Comparison of ENCODE assay signal across 27 mouse cellular contexts in genomic region chr9:121675556-121675955, GRCm38 (mm10). TPM values are rescaled to one million over a fixed set of nuclear protein-coding genes. Genes with fewer than 3 reads are reported as not detected.
DNase-seq lines count a peak whose midpoint lies in the region; ATAC-seq and TF ChIP-seq lines count a peak whose summit lies in the region.
"Had no signal": no experiment of that assay in that cellular context is flagged by ENCODE, and none has a peak within 500 bp of the region (broad histone marks: within the 10 kb centered on the region; RNA-seq: fewer than 3 reads in every experiment).

No protein-coding gene starts in this region.

- no peak overlapping the region for H3K9ac ChIP-seq in liver, adult 2 months (ENCODE audit: low read depth, low read length)
- H3K9ac ChIP-seq: embryonic facial prominence, embryonic 15.5 days; forebrain, embryonic 15.5 days; heart, embryonic 12.5 days; hindbrain, embryonic 13.5 days; limb, embryonic 13.5 days; liver, embryonic 15.5 days; midbrain, embryonic 13.5 days; neural tube, embryonic 12.5 days had no signal

- H3K27ac ChIP-seq in liver, adult 2 months (replicated peaks; ENCODE audit: insufficient read depth, low read depth, low read length) = 0 out of 2 replicates have a peak overlapping the region, but pooled peaks have one; percentile 12
- peak overlapping the region; percentile 70 for H3K27ac ChIP-seq in bone marrow, adult 2 months (ENCODE audit: control insufficient read depth, insufficient read depth, low read depth, low read length, poor library complexity)
- H3K27ac ChIP-seq: embryonic facial prominence, embryonic 15.5 days; forebrain, embryonic 15.5 days; hindbrain, embryonic 13.5 days; limb, embryonic 13.5 days; midbrain, embryonic 13.5 days; neural tube, embryonic 12.5 days had no signal

- no peak for TF ChIP-seq CTCF in liver, adult 2 months (IDR thresholded peaks at IDR 0.05; ENCODE audit: low read depth, low read length)
- TF ChIP-seq CTCF in bone marrow, adult 2 months (IDR thresholded peaks at IDR 0.05; ENCODE audit: control insufficient read depth, insufficient read depth, low read length) = no peak

- no peak for ATAC-seq in erythroid progenitor cell, adult 5-6 weeks (replicated peaks; ENCODE audit: low FRiP score, poor library complexity, severe bottlenecking)
- ATAC-seq: forebrain, embryonic 15.5 days; midbrain, embryonic 13.5 days had no signal

- H3K79me2 ChIP-seq in liver, adult 2 months (ENCODE audit: control insufficient read depth, insufficient read depth, low read length) = no peaks in the 10 kb centered on the region

- no peak for TF ChIP-seq POLR2A in liver, adult 2 months (IDR thresholded peaks at IDR 0.05; ENCODE audit: extremely low read depth, insufficient read depth, low read length)
- no peak for TF ChIP-seq POLR2A in bone marrow, adult 2 months (IDR thresholded peaks at IDR 0.05; ENCODE audit: borderline replicate concordance, control insufficient read depth, low read depth, low read length)

- 92% methylated on average over 2 of the region's 2 CpGs for WGBS in liver, adult 2 months
- WGBS in bone marrow, adult 2 months = 47% methylated on average over 2 of the region's 2 CpGs

- no peaks in the 10 kb centered on the region for H3K27me3 ChIP-seq in liver, adult 2 months (ENCODE audit: control insufficient read depth, insufficient read depth, low read length)

- H3K36me3 ChIP-seq in liver, adult 2 months (ENCODE audit: control insufficient read depth, insufficient read depth, low read length) = no peaks in the 10 kb centered on the region
- H3K36me3 ChIP-seq: embryonic facial prominence, embryonic 15.5 days; forebrain, embryonic 15.5 days; heart, embryonic 12.5 days; hindbrain, embryonic 13.5 days; limb, embryonic 13.5 days; liver, embryonic 15.5 days; midbrain, embryonic 13.5 days; neural tube, embryonic 12.5 days had no signal

- no peaks in the 10 kb centered on the region; the same call in 1 of the 2 replicates for H3K4me1 ChIP-seq in liver, adult 2 months (ENCODE audit: control insufficient read depth, insufficient read depth, low read length)
- peaks cover 17% of the 10 kb centered on the region for H3K4me1 ChIP-seq in bone marrow, adult 2 months (ENCODE audit: control insufficient read depth, insufficient read depth, low read length)

- no peak for DNase-seq in liver, adult 2 months (ENCODE audit: extremely low read depth, low read depth, low spot score)
- no peak for DNase-seq in liver
- DNase-seq in thymus, postnatal 25 days = peak; percentile 26
- DNase-seq in thymus, postnatal 14 days = no peak
- no peak for DNase-seq in left cerebral cortex, adult 11 months (ENCODE audit: low spot score)
- DNase-seq: adrenal gland, postnatal 10 days; cerebellum, adult 8-10 months; gastrocnemius, postnatal 10 days; heart, postnatal 10 days; kidney, adult 18-20 months; kidney, postnatal 4 days; right cerebral cortex, postnatal 14 days had no signal

- no peak overlapping the region for H3K4me3 ChIP-seq in liver, adult 2 months (ENCODE audit: insufficient read depth, low read depth, low read length)
- peak overlapping the region; percentile 48 for H3K4me3 ChIP-seq in bone marrow, adult 2 months (replicated peaks; ENCODE audit: control insufficient read depth, low read depth, low read length)
- H3K4me3 ChIP-seq: embryonic facial prominence, embryonic 15.5 days; forebrain, embryonic 15.5 days; heart, embryonic 12.5 days; hindbrain, embryonic 13.5 days; limb, embryonic 13.5 days; midbrain, embryonic 13.5 days; neural tube, embryonic 12.5 days had no signal

RNA-seq across cellular contexts. Expression of gene Sec22c, which starts 29.7 kb away (rescaled TPM):
- total RNA-seq in liver, adult 2 months (2014; rRNA removed) = 3.7 and 4.1 TPM in 2 replicates
- 5.7 and 9.5 TPM in 2 replicates for polyA plus RNA-seq in liver, adult 2 months (2012; rRNA removed)
- polyA plus RNA-seq in bone marrow, adult 2 months (2011; ENCODE audit: insufficient read depth, insufficient read length, low replicate concordance, missing spikeins) = 4.5 and 8.3 TPM in 2 replicates
- 4.3 and 5.9 TPM in 2 replicates for total RNA-seq in erythroid progenitor cell, adult 5-6 weeks (2015; ENCODE audit: low replicate concordance)
- total RNA-seq in erythroid progenitor cell, adult 5-6 weeks (2017; ENCODE audit: low replicate concordance) = 2.6 and 4.8 TPM in 2 replicates

RNA-seq across cellular contexts. Expression of gene Vipr1, which starts 33.0 kb away (rescaled TPM):
- 22.2 and 25.4 TPM in 2 replicates for total RNA-seq in liver, adult 2 months (2014; rRNA removed)
- polyA plus RNA-seq in liver, adult 2 months (2012; rRNA removed) = 16.7 and 16.9 TPM in 2 replicates
- 0.72 TPM in 1 of 2 replicates, not detected in the other for polyA plus RNA-seq in bone marrow, adult 2 months (2011; ENCODE audit: insufficient read depth, insufficient read length, low replicate concordance, missing spikeins)
- 0.36 TPM in 1 of 2 replicates, not detected in the other for total RNA-seq in erythroid progenitor cell, adult 5-6 weeks (2015; ENCODE audit: low replicate concordance)
- total RNA-seq in erythroid progenitor cell, adult 5-6 weeks (2017; ENCODE audit: low replicate concordance) = 0.64 TPM in 1 of 2 replicates, not detected in the other
- total RNA-seq: granulocyte monocyte progenitor cell, adult 5-6 weeks; MEL had no signal

RNA-seq across cellular contexts. Expression of gene Lyzl4, which starts 33.7 kb away (rescaled TPM):
- total RNA-seq in liver, adult 2 months (2014; rRNA removed) = not detected in 2 replicates
- not detected in 2 replicates for polyA plus RNA-seq in liver, adult 2 months (2012; rRNA removed)
- polyA plus RNA-seq in bone marrow, adult 2 months (2011; ENCODE audit: insufficient read depth, insufficient read length, low replicate concordance, missing spikeins) = not detected in 2 replicates
- total RNA-seq in erythroid progenitor cell, adult 5-6 weeks (2015; ENCODE audit: low replicate concordance) = not detected in 2 replicates
- not detected in 2 replicates for total RNA-seq in erythroid progenitor cell, adult 5-6 weeks (2017; ENCODE audit: low replicate concordance)
- total RNA-seq: granulocyte monocyte progenitor cell, adult 5-6 weeks; heart, postnatal 10 days; MEL had no signal
- polyA plus RNA-seq: brain, embryonic 14.5 days; forebrain, embryonic 15.5 days; heart, embryonic 12.5 days; hindbrain, embryonic 13.5 days; inflammation-experienced regulatory T-cells, adult 6 months; liver, embryonic 15.5 days; lung, embryonic 16.5 days; neural tube, embryonic 12.5 days had no signal

RNA-seq across cellular contexts. Expression of gene Ss18l2, which starts 34.6 kb away (rescaled TPM):
- total RNA-seq in liver, adult 2 months (2014; rRNA removed) = 82.4 and 83.3 TPM in 2 replicates
- polyA plus RNA-seq in liver, adult 2 months (2012; rRNA removed) = 35.2 and 56.8 TPM in 2 replicates
- polyA plus RNA-seq in bone marrow, adult 2 months (2011; ENCODE audit: insufficient read depth, insufficient read length, low replicate concordance, missing spikeins) = 39.6 and 72.1 TPM in 2 replicates
- total RNA-seq in erythroid progenitor cell, adult 5-6 weeks (2015; ENCODE audit: low replicate concordance) = 8.8 and 47.2 TPM in 2 replicates
- total RNA-seq in erythroid progenitor cell, adult 5-6 weeks (2017; ENCODE audit: low replicate concordance) = 17.2 and 52.3 TPM in 2 replicates

RNA-seq across cellular contexts. Expression of gene Nktr, which starts 43.4 kb away (rescaled TPM):
- 36.7 and 38.4 TPM in 2 replicates for total RNA-seq in liver, adult 2 months (2014; rRNA removed)
- 13.0 and 27.2 TPM in 2 replicates for polyA plus RNA-seq in liver, adult 2 months (2012; rRNA removed)
- 41.4 and 50.9 TPM in 2 replicates for polyA plus RNA-seq in bone marrow, adult 2 months (2011; ENCODE audit: insufficient read depth, insufficient read length, low replicate concordance, missing spikeins)
- total RNA-seq in erythroid progenitor cell, adult 5-6 weeks (2015; ENCODE audit: low replicate concordance) = 225 and 240 TPM in 2 replicates
- 322 and 375 TPM in 2 replicates for total RNA-seq in erythroid progenitor cell, adult 5-6 weeks (2017; ENCODE audit: low replicate concordance)

Comparison
In these comparisons a context has a peak if more than half of its experiments do, and no peak if none do; other contexts are left out.
1. RNA of gene Vipr1, which starts 33.0 kb away (total RNA-seq): 22.2 to 25.4 TPM in liver, adult 2 months; 0.36 to 0.64 TPM in erythroid progenitor cell, adult 5-6 weeks; every median in the first group is over 10 times any median in the second.